Mouse (Mus musculus): ENCODE data around the gene Dpp7.

GRCm38 (mm10) chr2:25354211-25354610, 1.9 kb downstream of the Dpp7 start:
- TF ChIP-seq SMC3 (IDR thresholded peaks at IDR 0.05; ENCODE audit: low read depth, low read length) (no peak), UBTF (IDR thresholded peaks at IDR 0.05; ENCODE audit: borderline replicate concordance, insufficient read depth, low read depth, low read length) (no peak), MAFK (IDR thresholded peaks at IDR 0.05; ENCODE audit: borderline replicate concordance, low read depth, low read length) (no peak), MXI1 (IDR thresholded peaks at IDR 0.05; ENCODE audit: low read depth, low read length) (no peak), POLR2AphosphoS5 (IDR thresholded peaks at IDR 0.05; ENCODE audit: borderline replicate concordance, low read depth, low read length) (no peak), CTCF (IDR thresholded peaks at IDR 0.05 in 2 of 3, conservative IDR thresholded peaks at IDR 0.05 in 1 of 3; ENCODE audit: control insufficient read depth in 1 of 3, insufficient read depth in 1 of 3, low read depth in 2 of 3, low read length in 3 of 3, poor library complexity in 1 of 3, severe bottlenecking in 1 of 3) (no peak), NELFE (IDR thresholded peaks at IDR 0.05; ENCODE audit: low read depth, low read length) (no peak), ZMIZ1 (IDR thresholded peaks at IDR 0.05; ENCODE audit: low read depth, low read length) (no peak), MEF2A (IDR thresholded peaks at IDR 0.05; ENCODE audit: extremely low read depth, insufficient replicate concordance, low read depth, low read length, poor library complexity, severe bottlenecking) (no peak), CHD2 (IDR thresholded peaks at IDR 0.05; ENCODE audit: low read length) (no peak), POLR2A (IDR thresholded peaks at IDR 0.05; ENCODE audit: control insufficient read depth in 1 of 2, insufficient read depth in 1 of 2, low read depth in 1 of 2, low read length in 2 of 2, poor library complexity in 1 of 2) (no peak), RAD21 (IDR thresholded peaks at IDR 0.05; ENCODE audit: low read depth, low read length) (no peak), TCF12 (IDR thresholded peaks at IDR 0.05; ENCODE audit: low read depth, low read length) (no peak), ETS1 (IDR thresholded peaks at IDR 0.05; ENCODE audit: low read depth, low read length) (no peak)
